8 mouse cellular contexts compared by ENCODE assay signal in genomic region chr10:26374436-26375311, GRCm38 (mm10). TPM values are rescaled to one million over a fixed set of nuclear protein-coding genes. Genes with fewer than 3 reads are reported as not detected.
A peak's percentile ranks its signal among the peaks of the same experiment; 100 is the strongest.
DNase-seq lines count a peak whose midpoint lies in the region.

No protein-coding gene starts in this region.

- H3K27ac ChIP-seq in hindbrain, embryonic 10.5 days = peak overlapping the region; percentile 99

- DNase-seq in ES-CJ7 (ENCODE audit: low read depth, low spot score) = peak; percentile 29
- peak; percentile 29 for DNase-seq in cerebellum, adult 11 months
- DNase-seq in forelimb bud, embryonic 11.5 days (ENCODE audit: low read depth, low spot score) = peak; percentile 40
- peak; percentile 76 for DNase-seq in hindbrain, embryonic 10.5 days (ENCODE audit: low spot score)
- DNase-seq in layer of hippocampus, postnatal 14 days (ENCODE audit: low spot score in 2 of 2) = peak; percentile 55 to 62
- peak; percentile 64 for DNase-seq in lung, postnatal 14 days
- peak; percentile 82 for DNase-seq in retina, postnatal 1 day
- DNase-seq in thymus, postnatal 36 days = peak; percentile 65 to 68

- H3K36me3 ChIP-seq in hindbrain, embryonic 10.5 days = no peaks in the 10 kb centered on the region

- under 1% methylated on average over 101 of the region's 101 CpGs for WGBS in hindbrain, embryonic 10.5 days

- no peaks in the 10 kb centered on the region for H3K9me3 ChIP-seq in hindbrain, embryonic 10.5 days

- peak overlapping the region; percentile 85 for H3K4me3 ChIP-seq in hindbrain, embryonic 10.5 days

- H3K4me1 ChIP-seq in hindbrain, embryonic 10.5 days (replicated peaks) = peaks cover 29% of the 10 kb centered on the region

- no peaks in the 10 kb centered on the region for H3K27me3 ChIP-seq in hindbrain, embryonic 10.5 days (ENCODE audit: insufficient read depth, poor library complexity, severe bottlenecking)

RNA-seq across cellular contexts. Expression of gene L3mbtl3, which starts 1.1 kb away (rescaled TPM):
- polyA plus RNA-seq in hindbrain, embryonic 10.5 days (2016; fragmentation: Nextera tagmentation; extraction: Ambion mirVana) = 16.8 and 17.1 TPM in 2 replicates
- 10 to 100 TPM; 18.5 to 22.4 TPM for total RNA-seq in layer of hippocampus, postnatal 14 days (2021)

Comparison
In these comparisons a context has a peak if more than half of its experiments do, and no peak if none do; other contexts are left out.
1. Peak in every context shown above with its lines: DNase-seq, H3K4me3 ChIP-seq and H3K27ac ChIP-seq.
2. DNase-seq: peak in every context shown above with its lines; median percentile 82 in retina, postnatal 1 day; 76 in hindbrain, embryonic 10.5 days; 66 in thymus, postnatal 36 days; 64 in lung, postnatal 14 days; 58 in layer of hippocampus, postnatal 14 days; 40 in forelimb bud, embryonic 11.5 days; 29 in ES-CJ7; 29 in cerebellum, adult 11 months.